Mouse (Mus musculus): ENCODE results near the gene Ano1.

DNA sequence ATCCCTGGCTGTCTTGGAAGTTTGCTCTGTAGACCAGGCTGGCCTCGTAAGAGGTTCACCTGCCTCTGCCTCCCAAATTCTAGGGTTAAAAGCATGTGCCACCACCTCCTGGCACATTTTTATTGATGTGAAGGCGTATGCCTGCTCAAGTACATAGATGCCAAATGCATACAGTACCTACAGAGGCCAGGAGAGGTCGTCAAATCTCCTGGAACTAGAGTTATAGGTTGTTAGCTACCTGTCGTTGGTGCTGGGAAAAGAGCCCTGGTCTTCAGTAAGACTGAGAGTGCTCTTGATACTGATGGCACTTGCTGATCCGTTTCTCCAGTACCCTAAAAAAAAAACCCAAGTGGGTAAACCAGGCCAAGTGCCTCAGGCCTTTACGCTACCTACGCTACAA is 39.7 kb upstream of the Ano1 start:
- no peak for TF ChIP-seq CTCF (IDR thresholded peaks at IDR 0.05; ENCODE audit: extremely low read depth, insufficient read depth, insufficient read length, insufficient replicate concordance)
- no peak for TF ChIP-seq POLR2A (IDR thresholded peaks at IDR 0.05; ENCODE audit: low read depth, low read length)

Measured in spleen, adult 2 months (tissue).